Mouse (Mus musculus) adrenal gland, adult 2 months (tissue): ENCODE results near the gene Nup155. TPM values are rescaled to one million over a fixed set of nuclear protein-coding genes. Genes with fewer than 3 reads are reported as not detected.

Source experiments
- DNase-seq: peaks from one replicate; pipeline ENCODE4 v3.0.0; 2021
- polyA plus RNA-seq: library from polyadenylated mRNA; depleted of rRNA; stranded (reverse); fragments of >200 nt; gene quantifications from 2 replicates; pipeline ENCODE4 v1.2.3, GENCODE M21; 2012; rRNA removed
- total RNA-seq, 2 experiments: library from RNA; stranded (reverse); gene quantifications; 2 replicates each; pipeline ENCODE4 v1.2.3; 2021

The Nup155 gene
- total and polyA plus RNA-seq, 3 experiments: 3.0 to 15.0 (median 13.6) TPM

GRCm38 (mm10) chr15:8190435-8190834, 81.4 kb downstream of the Nup155 start:
- no peak for DNase-seq

GRCm38 (mm10) chr15:8200317-8200716, 91.2 kb downstream of the Nup155 start:
- DNase-seq: no peak

GRCm38 (mm10) chr15:8208362-8208761, 99.3 kb downstream of the Nup155 start:
- no peak for DNase-seq

Other genes starting within 250 kb of the Nup155 start
- gene Wdr70, start 10.1 kb upstream of the Nup155 start, total RNA-seq: 10 to 100 TPM; 28.6 to 29.8 TPM
- gene Wdr70, start 10.1 kb upstream of the Nup155 start, polyA plus RNA-seq: 6.1 and 8.9 TPM in 2 replicates
- 1 to 10 TPM; 8.7 to 8.9 TPM for gene Cplane1, start 59.8 kb downstream of the Nup155 start, total RNA-seq
- 2.0 and 2.1 TPM in 2 replicates for gene Cplane1, start 59.8 kb downstream of the Nup155 start, polyA plus RNA-seq